Mouse (Mus musculus) liver, adult 2 months (tissue): Measurements from ENCODE around the gene Cisd3. TPM values are rescaled to one million over a fixed set of nuclear protein-coding genes. Genes with fewer than 3 reads are reported as not detected.
A peak's percentile ranks its signal among the peaks of the same experiment; 100 is the strongest.
"Not testable (repeated sequence)": the region's sequence is repeated elsewhere in the genome, so short reads cannot be mapped to it uniquely, and the experiment has no call there.

Source experiments
- DNase-seq: peaks from one replicate; pipeline ENCODE4 v3.0.0-alpha.2; 2011; ENCODE audit warnings: low read depth, low spot score; ENCODE audit errors: extremely low read depth
- H3K27ac ChIP-seq: fragments of 200-500 bp; replicated peaks from 2 replicates; pipeline ENCODE4 v1.5.1; 2012; ENCODE audit warnings: low read depth, mild to moderate bottlenecking, control low read depth, inconsistent platforms, low read length; ENCODE audit not compliant: insufficient read depth
- H3K27me3 ChIP-seq: fragments of 200-500 bp; 2 replicates; pipeline ENCODE4 v1.6.1; 2012; ENCODE audit warnings: mild to moderate bottlenecking, moderate library complexity, low read length, inconsistent platforms; ENCODE audit not compliant: control insufficient read depth, insufficient read depth
- H3K36me3 ChIP-seq: fragments of 200-500 bp; 2 replicates; pipeline ENCODE4 v1.6.1; 2012; ENCODE audit warnings: low read length, inconsistent platforms; ENCODE audit not compliant: control insufficient read depth, insufficient read depth
- H3K4me1 ChIP-seq: fragments of 200-500 bp; 2 replicates; pipeline ENCODE4 v1.6.1; 2011; ENCODE audit warnings: low read length; ENCODE audit not compliant: control insufficient read depth, insufficient read depth
- H3K4me3 ChIP-seq: fragments of 200-500 bp; 2 replicates; pipeline ENCODE4 v1.5.1; 2011; ENCODE audit warnings: low read depth, mild to moderate bottlenecking, control low read depth, low read length, moderate library complexity; ENCODE audit not compliant: insufficient read depth
- H3K79me2 ChIP-seq: fragments of 200-500 bp; 2 replicates; pipeline ENCODE4 v1.6.1; 2012; ENCODE audit warnings: inconsistent platforms, mild to moderate bottlenecking, low read length, moderate library complexity; ENCODE audit not compliant: control insufficient read depth, insufficient read depth
- H3K9ac ChIP-seq: fragments of 200-500 bp; 2 replicates; pipeline ENCODE4 v1.6.1; 2012; ENCODE audit warnings: low read depth, mild to moderate bottlenecking, control low read depth, inconsistent platforms, low read length
- CTCF ChIP-seq: fragments of 200-500 bp; IDR thresholded peaks from 2 replicates; pipeline ENCODE4 v1.5.1; 2011; ENCODE audit warnings: low read depth, low read length, control low read depth
- POLR2A ChIP-seq: fragments of 200-500 bp; IDR thresholded peaks from 2 replicates; pipeline ENCODE4 v1.6.1; 2011; ENCODE audit warnings: low read length, control low read depth; ENCODE audit not compliant: insufficient read depth; ENCODE audit errors: extremely low read depth
- WGBS: fragments of 180-500 bp; shearing (Covaris S2); methylation state at CpG from one replicate; pipeline ENCODE4 v1.1.7; 2018; 5-methylcytosine and 5-hydroxymethylcytosine counted together
- polyA plus RNA-seq: library from polyadenylated mRNA; depleted of rRNA; stranded (reverse); fragments of >200 nt; gene quantifications from 2 replicates; pipeline ENCODE4 v1.2.3, GENCODE M21; 2012
- total RNA-seq: library from RNA; depleted of rRNA; stranded (reverse); fragments of >200 nt; gene quantifications from 2 replicates; pipeline ENCODE4 v1.2.3, GENCODE M21; 2014

Cisd3 gene
- total and polyA plus RNA-seq, 2 experiments: 35.7 to 73.6 TPM

- under 1% methylated on average over 35 of the region's 35 CpGs for WGBS
- H3K4me3 ChIP-seq: peak within 1 kb of the TSS; percentile 74
These were observed 17.6 kb downstream of the Cisd3 start, which contains the start of gene Psmb3 for GRCm38 (mm10) chr11:97703039-97703826. Psmb3 (plus strand) TSS chr11:97703399.

GRCm38 (mm10) chr11:97710067-97710466 lies 24.4 kb downstream of the Cisd3 start:
- WGBS: 78% methylated on average over 2 of the region's 2 CpGs
- H3K4me3 ChIP-seq, DNase-seq, H3K27me3 ChIP-seq, H3K9ac ChIP-seq, H3K27ac ChIP-seq, H3K79me2 ChIP-seq: not testable (repeated sequence)
- H3K4me1 ChIP-seq: peaks cover 11% of the 10 kb centered on the region
- peaks cover 16% of the 10 kb centered on the region for H3K36me3 ChIP-seq

More at GRCm38 (mm10) chr11:97703039-97703826, 17.6 kb downstream of the Cisd3 start, which contains the start of gene Psmb3:
- H3K4me1 ChIP-seq: peaks cover 9% of the 10 kb centered on the region
- H3K9ac ChIP-seq: peak within 1 kb of the TSS; percentile 78
- DNase-seq: peak; percentile 100
- H3K27me3 ChIP-seq: no peaks in the 10 kb centered on the region
- H3K27ac ChIP-seq: peak within 1 kb of the TSS; percentile 43
- H3K79me2 ChIP-seq: peaks cover 12% of the 10 kb centered on the region; the same call in 1 of the 2 replicates
- TF ChIP-seq CTCF (no peak), POLR2A (peak; percentile 74)
- peaks cover 10% of the 10 kb centered on the region for H3K36me3 ChIP-seq

GRCm38 (mm10) chr11:97711200-97711900 lies 25.7 kb downstream of the Cisd3 start:
- H3K36me3 ChIP-seq: peaks cover 16% of the 10 kb centered on the region
- no peak overlapping the region for H3K27ac ChIP-seq
- no peak overlapping the region for H3K9ac ChIP-seq
- no peaks in the 10 kb centered on the region for H3K27me3 ChIP-seq
- no peak overlapping the region for H3K4me3 ChIP-seq
- DNase-seq: no peak
- WGBS: 80% methylated on average over 13 of the region's 13 CpGs
- TF ChIP-seq CTCF (no peak), POLR2A (no peak)
- H3K79me2 ChIP-seq: no peaks in the 10 kb centered on the region
- H3K4me1 ChIP-seq: peaks cover 14% of the 10 kb centered on the region

GRCm38 (mm10) chr11:97712286-97712685 lies 26.7 kb downstream of the Cisd3 start:
- no peaks in the 10 kb centered on the region for H3K27me3 ChIP-seq
- TF ChIP-seq CTCF (no peak), POLR2A (no peak)
- H3K4me1 ChIP-seq: peaks cover 14% of the 10 kb centered on the region
- H3K4me3 ChIP-seq: no peak overlapping the region
- 89% methylated on average over 15 of the region's 15 CpGs for WGBS
- H3K27ac ChIP-seq: no peak overlapping the region
- no peak overlapping the region for H3K9ac ChIP-seq
- H3K36me3 ChIP-seq: peaks cover 11% of the 10 kb centered on the region
- no peaks in the 10 kb centered on the region for H3K79me2 ChIP-seq
- DNase-seq: no peak

- H3K79me2 ChIP-seq: no peaks in the 10 kb centered on the region
- H3K36me3 ChIP-seq: peaks cover 3% of the 10 kb centered on the region; the same call in 1 of the 2 replicates
- peak; percentile 97 for DNase-seq
- no peaks in the 10 kb centered on the region for H3K27me3 ChIP-seq
- H3K27ac ChIP-seq: peak overlapping the region; percentile 25; the same call in 1 of the 2 replicates
- H3K9ac ChIP-seq: no peak overlapping the region
- 18% methylated on average over 8 of the region's 8 CpGs for WGBS
- no peak overlapping the region for H3K4me3 ChIP-seq
- peaks cover 14% of the 10 kb centered on the region for H3K4me1 ChIP-seq
- TF ChIP-seq POLR2A (no peak), CTCF (no peak)
These were observed 28.3 kb downstream of the Cisd3 start for GRCm38 (mm10) chr11:97713896-97714295.
